Mouse (Mus musculus) retina, postnatal 7 days (tissue): ENCODE data around the gene Bnip1.

Experiments
- DNase-seq: peaks from one replicate; pipeline ENCODE4 v3.0.0-alpha.2; 2012; ENCODE audit warnings: low read depth, low spot score

The Bnip1 gene

GRCm38 (mm10) chr17:26793068-26793765, 12.4 kb downstream of the Bnip1 start:
- DNase-seq: no peak

DNA sequence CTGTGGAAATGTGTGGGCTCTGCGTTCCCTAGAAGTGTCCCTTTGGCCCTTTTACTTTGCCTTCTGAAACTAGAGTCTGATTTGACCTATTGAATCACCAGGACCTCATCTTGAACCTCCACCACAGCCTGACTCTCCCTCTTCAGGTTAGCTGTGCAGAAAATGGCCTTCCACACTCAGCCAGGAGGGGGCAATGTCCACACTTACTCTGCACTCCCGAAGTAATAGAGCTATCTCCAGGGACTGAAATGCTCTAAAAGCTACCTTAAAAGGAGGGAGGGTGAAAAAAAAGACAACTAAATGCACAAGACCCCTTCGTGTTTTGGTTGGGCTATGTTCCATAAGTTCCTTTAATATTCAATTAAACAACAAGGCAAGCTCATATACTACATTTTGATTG, 13.9 kb downstream of the Bnip1 start:
- DNase-seq: peak; percentile 17

GRCm38 (mm10) chr17:26795386-26795785, 14.5 kb downstream of the Bnip1 start:
- DNase-seq: no peak

DNA sequence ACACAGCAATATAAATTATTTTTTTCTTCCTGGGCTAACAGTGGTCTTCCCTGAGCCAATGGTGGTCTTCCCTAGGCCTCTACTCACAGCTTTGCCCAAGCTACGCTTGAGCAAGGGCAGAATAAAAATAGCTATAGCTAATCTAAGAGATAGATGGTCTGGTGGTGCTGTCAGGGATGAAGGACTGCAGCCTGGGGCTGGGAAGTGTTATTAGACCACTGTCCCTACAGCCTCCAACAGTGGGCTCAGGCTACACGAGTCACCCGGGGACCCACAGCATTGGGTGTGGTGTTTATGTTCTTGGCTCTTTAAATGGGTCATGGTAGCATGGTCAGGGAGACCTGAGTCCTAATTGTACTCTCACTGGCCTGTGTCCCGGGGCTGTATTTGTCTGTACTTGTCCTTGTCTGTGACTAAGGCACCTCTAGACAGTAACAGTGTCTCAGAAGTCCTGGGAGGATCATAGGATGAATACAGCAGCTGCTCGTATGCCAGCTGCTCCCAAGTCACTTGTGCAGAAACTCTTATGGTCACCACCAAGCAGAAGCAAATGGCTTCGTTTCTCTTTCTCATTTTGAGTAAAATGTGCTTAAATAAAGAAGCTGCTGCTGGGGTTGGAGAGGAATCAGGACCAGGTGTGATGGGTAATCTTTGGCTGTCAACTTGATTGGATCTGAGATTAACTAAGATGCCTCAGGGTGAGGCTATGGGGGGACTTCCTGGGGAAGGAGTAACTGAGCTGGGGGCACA, 16.7 kb downstream of the Bnip1 start:
- no peak for DNase-seq

GRCm38 (mm10) chr17:26802886-26803285, 22.0 kb downstream of the Bnip1 start:
- no peak for DNase-seq

GRCm38 (mm10) chr17:26812607-26813006, 31.7 kb downstream of the Bnip1 start:
- DNase-seq: no peak

- no peak for DNase-seq
Measured at GRCm38 (mm10) chr17:26813497-26813896, 32.6 kb downstream of the Bnip1 start.

DNA sequence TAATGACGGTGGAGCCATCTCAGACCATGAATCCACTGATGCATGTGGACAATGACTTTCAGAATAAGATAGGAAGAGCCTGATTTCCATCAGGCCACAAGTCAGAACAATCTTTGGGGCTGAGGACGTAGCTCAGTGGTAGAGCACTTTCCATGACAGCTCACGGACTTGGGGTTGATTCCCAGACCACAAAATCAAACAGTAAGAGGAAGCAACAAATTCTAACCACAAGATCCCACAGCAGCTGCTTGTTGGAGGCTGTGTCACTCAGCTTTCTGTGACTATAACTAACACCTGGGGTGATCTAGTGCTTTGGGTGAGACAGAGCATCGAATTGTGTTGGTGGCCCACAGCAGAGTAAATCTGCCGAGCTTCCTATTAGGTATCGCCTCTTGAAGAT, 35.9 kb downstream of the Bnip1 start:
- DNase-seq: no peak

- DNase-seq: no peak
Measured at GRCm38 (mm10) chr17:26817776-26818175, 36.9 kb downstream of the Bnip1 start.

- no peak for DNase-seq
Measured at GRCm38 (mm10) chr17:26826131-26826530, 45.3 kb downstream of the Bnip1 start.

- DNase-seq: no peak
Measured at GRCm38 (mm10) chr17:26833806-26834205, 52.9 kb downstream of the Bnip1 start.

GRCm38 (mm10) chr17:26834302-26834965, 53.6 kb downstream of the Bnip1 start:
- no peak for DNase-seq

- DNase-seq: no peak
Measured at GRCm38 (mm10) chr17:26834966-26835755, 54.3 kb downstream of the Bnip1 start.

GRCm38 (mm10) chr17:26835956-26836355, 55.1 kb downstream of the Bnip1 start:
- DNase-seq: no peak

DNA sequence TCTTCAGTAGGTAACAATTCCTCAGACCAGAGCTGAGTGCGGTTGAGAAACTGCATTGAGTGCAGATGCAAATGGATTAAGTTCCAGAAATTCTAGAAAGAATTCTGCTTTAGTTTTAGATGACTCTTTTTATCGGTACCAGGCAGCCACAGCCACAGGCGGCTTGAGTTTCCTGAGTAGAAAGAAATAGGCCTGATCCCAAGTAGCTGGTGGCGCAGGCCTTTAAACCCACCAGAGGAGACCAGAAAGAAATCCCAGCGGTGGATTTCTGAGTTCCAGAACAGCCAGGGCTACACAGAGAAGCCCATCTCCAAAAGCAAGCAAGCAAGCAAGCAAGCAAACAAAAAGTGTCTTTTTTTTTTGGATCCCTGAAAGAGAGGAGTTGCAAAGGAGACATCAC, 55.5 kb downstream of the Bnip1 start:
- no peak for DNase-seq

- DNase-seq: no peak
Measured at GRCm38 (mm10) chr17:26836786-26837545, 56.1 kb downstream of the Bnip1 start.

- no peak for DNase-seq
Measured at GRCm38 (mm10) chr17:26837546-26837985, 56.7 kb downstream of the Bnip1 start.

DNA sequence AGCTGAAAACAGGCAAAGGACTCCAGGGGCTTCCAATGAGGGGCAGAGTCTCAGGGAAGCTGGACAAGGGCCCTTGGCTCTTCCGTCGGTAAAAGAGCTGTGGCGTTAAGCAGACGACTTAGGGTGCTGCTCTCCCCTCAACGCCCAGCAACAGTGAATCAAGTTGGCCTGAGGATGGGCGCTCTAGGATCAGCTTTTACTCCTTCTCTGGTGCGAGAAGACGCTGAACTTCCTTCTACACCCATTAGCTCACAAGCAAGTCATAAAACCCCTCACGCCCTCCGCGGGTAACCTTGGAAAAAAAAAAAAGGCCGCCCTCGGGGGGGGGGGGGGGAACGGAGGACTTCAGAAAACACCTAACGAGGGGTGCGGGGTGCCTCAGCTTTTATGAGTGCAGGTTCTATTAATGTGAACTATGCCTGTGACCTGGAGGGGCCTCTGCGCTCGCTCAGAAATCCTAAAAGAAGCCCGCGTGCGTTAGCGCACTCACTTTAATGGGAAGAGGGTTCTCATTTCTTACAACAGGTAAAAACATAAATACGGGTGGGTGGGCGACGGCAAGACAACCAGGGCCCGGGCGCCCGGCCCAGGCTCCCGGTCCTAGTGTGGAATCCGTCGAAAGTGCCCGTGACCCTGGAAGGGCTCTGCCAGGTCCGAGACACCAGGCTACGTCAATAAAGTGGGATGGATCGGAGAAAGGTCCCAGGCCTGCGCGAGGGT, 57.5 kb downstream of the Bnip1 start:
- no peak for DNase-seq

GRCm38 (mm10) chr17:26838911-26839717, 58.2 kb downstream of the Bnip1 start:
- no peak for DNase-seq
